17 mouse cellular contexts compared by ENCODE assay signal in genomic region chr9:35026311-35026710, GRCm38 (mm10).
"Had no signal": no experiment of that assay in that cellular context is flagged by ENCODE, and none has a peak within 500 bp of the region (broad histone marks: within the 10 kb centered on the region; RNA-seq: fewer than 3 reads in every experiment).

No protein-coding gene starts in this region.

- DNase-seq: layer of hippocampus, adult 9-11 months; layer of hippocampus, postnatal 36 days; lung, adult 18-20 months; lung, postnatal 4 days; thymus, adult 2 months; thymus, postnatal 14 days; thymus, postnatal 4 days had no signal

- H3K9ac ChIP-seq: liver, embryonic 14.5 days; lung, embryonic 15.5 days; midbrain, embryonic 12.5 days; midbrain, embryonic 15.5 days; neural tube, embryonic 13.5 days had no signal

- H3K36me3 ChIP-seq: lung, embryonic 15.5 days; midbrain, embryonic 12.5 days; midbrain, embryonic 15.5 days had no signal

- H3K4me2 ChIP-seq: liver, embryonic 11.5 days; lung, embryonic 15.5 days; midbrain, embryonic 12.5 days; midbrain, embryonic 15.5 days; neural tube, embryonic 13.5 days had no signal

- H3K27ac ChIP-seq: kidney, postnatal 0 days; layer of hippocampus, adult 2 months; left cerebral cortex, adult 2 months; liver, embryonic 14.5 days; lung, embryonic 15.5 days; midbrain, embryonic 12.5 days; midbrain, embryonic 15.5 days; neural tube, embryonic 13.5 days; stomach, postnatal 0 days had no signal

- H3K4me3 ChIP-seq: layer of hippocampus, adult 2 months; left cerebral cortex, adult 2 months; lung, embryonic 15.5 days; midbrain, embryonic 12.5 days; midbrain, embryonic 15.5 days; neural tube, embryonic 13.5 days had no signal
